Mouse (Mus musculus) thymus, adult 2 months (tissue): ENCODE results near the gene Anks1b.

Experiments used
- CTCF ChIP-seq: fragments of 200-500 bp; IDR thresholded peaks from 2 replicates; pipeline ENCODE4 v1.5.1; 2012; ENCODE audit warnings: mild to moderate bottlenecking, control low read depth, low read length, moderate library complexity, borderline replicate concordance; ENCODE audit not compliant: control insufficient read depth, poor library complexity, insufficient read depth; ENCODE audit errors: extremely low read depth
- POLR2A ChIP-seq: fragments of 200-500 bp; IDR thresholded peaks from 2 replicates; pipeline ENCODE4 v1.6.1; 2012; ENCODE audit warnings: mild to moderate bottlenecking, low read length, control low read depth, moderate library complexity; ENCODE audit not compliant: control insufficient read depth, poor library complexity, insufficient read depth; ENCODE audit errors: extremely low read depth

GRCm38 (mm10) chr10:89911889-89912288 is 38.6 kb downstream of the Anks1b start:
- no peak for TF ChIP-seq CTCF
- TF ChIP-seq POLR2A = no peak
